Mouse (Mus musculus): ENCODE results near the gene Tdrd3.

The Tdrd3 gene

GRCm38 (mm10) chr14:87567626-87568446, 151.4 kb downstream of the Tdrd3 start:
- DNase-seq, result peak; percentile 10

- DNase-seq, result peak; percentile 69
These were observed 152.0 kb downstream of the Tdrd3 start for GRCm38 (mm10) chr14:87568447-87568908.

GRCm38 (mm10) chr14:87569471-87569870, 153.0 kb downstream of the Tdrd3 start:
- no peak for DNase-seq

GRCm38 (mm10) chr14:87572453-87572852, 156.0 kb downstream of the Tdrd3 start:
- no peak for DNase-seq

GRCm38 (mm10) chr14:87582610-87583009, 166.2 kb downstream of the Tdrd3 start:
- DNase-seq, result no peak
